Mouse (Mus musculus): Measurements from ENCODE around the gene Gm17268.

The Gm17268 gene

DNA sequence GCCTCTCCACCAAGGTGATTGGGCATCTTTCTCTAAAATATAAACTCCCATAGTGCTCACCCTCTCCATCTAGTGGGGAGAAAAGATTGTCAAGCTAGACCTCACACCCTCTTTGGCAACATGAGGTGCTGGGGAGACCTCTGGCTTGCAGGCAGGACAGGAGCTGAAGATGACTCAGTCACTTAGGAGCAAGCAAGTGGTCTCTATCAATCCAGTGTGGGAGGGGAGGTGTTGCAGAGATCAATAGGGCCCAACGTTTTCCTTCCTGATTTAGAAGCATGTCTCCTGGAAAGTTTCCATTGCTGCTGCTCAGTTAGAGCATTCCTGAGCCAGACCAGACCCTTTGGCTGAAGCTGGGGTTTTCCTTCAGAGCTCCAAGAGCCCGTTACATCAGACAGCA is at the start of gene Gm17268:
TSS of gene Gm17268 (minus strand) at position 28 of the 400 bp plus-strand sequence.
- no peak for DNase-seq

DNA sequence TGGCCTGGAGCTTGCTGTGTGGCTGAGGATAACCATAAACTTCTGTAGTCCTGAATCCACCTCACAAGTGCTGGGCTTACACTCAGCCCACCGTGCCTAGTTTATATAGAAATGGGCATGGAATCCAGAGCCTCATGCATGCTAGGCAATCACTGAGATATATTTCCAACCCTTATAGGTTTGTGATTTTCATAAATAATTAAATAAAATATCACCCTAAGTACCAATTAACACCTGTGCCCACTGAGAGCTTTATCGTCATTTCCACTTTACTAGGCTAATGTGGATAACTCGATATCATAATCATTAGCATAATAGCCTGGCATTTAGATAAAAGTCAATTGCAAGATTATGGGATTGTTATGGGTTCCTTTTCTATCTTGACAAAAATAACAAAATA is 46.0 kb upstream of the Gm17268 start:
- no peak for DNase-seq

DNA sequence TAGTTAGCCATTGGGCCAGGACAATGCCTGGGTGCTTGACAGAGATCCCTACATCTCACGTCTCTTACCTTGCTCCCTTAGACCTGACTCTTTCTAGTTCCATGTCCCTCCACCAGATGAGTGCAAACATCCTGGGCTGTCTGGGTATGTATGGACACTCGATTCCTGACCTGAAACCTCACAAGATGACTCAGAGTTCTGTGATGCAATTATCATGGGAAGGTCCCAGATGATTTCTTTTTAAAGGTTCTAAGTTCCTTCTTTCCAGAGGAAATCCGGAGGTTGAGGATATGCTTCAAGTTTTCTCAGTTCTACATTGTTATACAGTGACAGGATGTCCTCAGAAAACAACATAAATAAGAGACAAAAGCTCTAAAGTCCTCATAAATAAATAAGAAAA is 42.5 kb upstream of the Gm17268 start:
- no peak for DNase-seq

DNA sequence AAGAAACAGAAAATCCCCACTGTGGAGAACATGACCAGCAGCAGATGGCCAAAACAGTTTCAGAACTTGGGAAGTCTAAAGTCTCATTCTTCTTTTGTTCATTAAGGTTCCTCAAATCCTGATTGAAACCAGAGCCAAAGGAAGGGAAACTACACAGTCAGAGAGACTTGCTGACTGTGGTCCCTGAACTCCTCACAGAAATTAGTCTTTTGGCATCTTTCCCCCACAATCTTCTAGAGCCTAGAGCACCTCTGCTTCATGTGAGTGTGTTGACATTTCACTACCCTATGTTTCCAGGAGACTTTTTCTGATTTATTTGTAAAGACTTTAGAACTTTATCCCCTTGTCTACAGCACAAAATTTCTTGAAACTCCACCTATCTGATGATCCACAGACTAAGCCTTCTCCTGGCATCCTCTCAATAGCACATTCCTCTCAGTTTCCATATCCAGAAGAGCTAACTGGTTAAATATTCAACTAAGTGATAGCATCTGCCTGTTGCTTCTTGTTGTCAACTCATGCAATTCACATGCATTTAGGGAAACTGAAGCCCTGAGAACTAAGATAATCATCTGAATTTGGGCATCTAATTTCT is 39.9 kb upstream of the Gm17268 start:
- no peak for DNase-seq

DNA sequence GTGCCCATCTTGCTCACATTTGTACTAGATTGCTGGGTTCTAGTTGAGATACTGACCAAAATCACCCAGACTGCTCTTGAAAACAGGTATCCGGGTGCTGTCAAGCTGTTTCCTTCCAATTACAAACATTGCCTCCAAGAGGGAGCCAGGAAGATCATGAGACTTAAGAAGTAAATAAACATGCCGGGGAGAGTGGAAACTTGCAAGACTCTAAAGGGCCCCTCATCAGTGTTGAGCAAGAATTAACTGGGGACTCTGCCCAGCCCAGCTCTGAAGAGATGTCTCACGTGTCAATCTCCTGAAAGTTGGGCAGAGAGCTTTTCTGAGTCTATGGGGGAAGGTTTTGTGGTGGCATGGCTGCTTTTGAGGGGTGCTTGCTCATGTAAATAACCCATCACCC is 38.7 kb upstream of the Gm17268 start:
- DNase-seq, result no peak

DNA sequence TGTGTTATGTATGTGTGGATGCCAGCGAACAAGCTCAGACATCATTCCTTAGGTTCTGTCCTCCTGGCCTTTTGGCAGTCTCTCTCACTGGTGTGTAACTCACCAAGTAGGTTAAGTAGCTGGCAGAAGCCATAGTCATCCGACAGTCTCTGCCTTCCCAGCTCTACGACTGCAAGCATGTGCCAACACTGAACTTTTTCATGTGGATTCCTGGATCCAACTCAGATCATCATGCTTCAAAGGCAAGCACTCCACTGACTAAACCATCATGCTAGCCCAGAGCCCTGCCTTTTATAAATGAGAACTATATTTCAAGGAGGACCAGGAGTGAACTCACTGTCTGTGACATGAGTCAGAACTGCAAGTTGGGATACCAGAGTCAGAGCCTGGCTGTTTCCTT is 35.3 kb upstream of the Gm17268 start:
- no peak for DNase-seq

DNA sequence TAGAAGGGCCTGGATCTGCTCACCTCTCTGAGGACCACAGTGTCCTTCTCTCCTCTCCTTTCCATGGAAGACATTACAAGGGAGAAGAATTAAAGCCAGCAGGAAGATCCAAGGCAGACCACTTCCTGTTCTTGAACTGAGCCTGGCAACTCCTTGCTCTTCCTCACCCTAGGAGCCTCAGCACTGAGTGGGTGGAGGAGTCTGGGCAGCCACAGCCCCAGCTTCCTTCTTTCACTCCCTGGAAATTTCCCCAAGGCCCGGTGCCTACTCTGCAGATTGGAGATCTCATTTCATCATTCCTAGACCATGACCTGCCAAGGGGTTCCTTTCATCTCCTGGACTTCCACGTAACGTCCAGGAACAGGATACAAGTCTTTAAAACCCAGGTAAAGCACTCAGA is 34.6 kb upstream of the Gm17268 start:
- no peak for DNase-seq

DNA sequence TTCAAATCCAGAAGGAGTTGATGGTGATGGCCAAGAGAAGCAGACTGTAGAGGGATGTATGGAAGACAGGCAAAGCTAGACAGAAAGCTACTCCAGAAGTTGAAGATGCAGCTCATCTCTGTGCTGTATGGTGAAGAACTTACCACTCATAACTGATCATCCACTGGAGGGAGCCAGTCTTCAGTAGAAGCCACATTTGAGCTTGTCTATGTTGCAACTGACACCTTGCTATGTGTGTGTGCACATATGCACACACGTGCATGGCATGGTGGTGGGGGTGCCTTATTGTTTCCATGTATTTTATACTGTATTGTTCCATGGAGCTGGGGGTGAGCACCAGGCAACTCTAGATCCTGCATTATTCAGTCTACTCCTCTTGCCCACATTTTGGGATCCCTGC is 34.0 kb upstream of the Gm17268 start:
- DNase-seq, result no peak

DNA sequence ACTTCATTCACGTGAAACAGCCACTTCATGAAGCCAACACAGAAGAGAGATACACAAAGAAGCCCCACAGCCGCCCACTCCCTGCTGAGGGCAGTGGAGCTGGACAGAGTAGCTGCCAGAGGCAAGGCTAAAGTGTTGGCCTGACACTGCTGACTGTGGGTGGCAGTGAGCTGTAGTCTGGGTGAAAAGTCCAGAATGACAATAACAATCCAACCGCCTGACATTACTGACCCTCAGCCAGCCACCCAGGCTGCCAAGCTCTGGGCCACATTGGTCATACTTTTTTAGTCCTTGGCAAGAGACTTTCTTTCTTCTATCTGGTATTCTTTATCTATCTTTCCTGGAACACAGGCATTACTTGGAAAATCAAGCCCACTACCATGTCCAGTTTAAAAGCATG is 32.7 kb upstream of the Gm17268 start:
- no peak for DNase-seq

DNA sequence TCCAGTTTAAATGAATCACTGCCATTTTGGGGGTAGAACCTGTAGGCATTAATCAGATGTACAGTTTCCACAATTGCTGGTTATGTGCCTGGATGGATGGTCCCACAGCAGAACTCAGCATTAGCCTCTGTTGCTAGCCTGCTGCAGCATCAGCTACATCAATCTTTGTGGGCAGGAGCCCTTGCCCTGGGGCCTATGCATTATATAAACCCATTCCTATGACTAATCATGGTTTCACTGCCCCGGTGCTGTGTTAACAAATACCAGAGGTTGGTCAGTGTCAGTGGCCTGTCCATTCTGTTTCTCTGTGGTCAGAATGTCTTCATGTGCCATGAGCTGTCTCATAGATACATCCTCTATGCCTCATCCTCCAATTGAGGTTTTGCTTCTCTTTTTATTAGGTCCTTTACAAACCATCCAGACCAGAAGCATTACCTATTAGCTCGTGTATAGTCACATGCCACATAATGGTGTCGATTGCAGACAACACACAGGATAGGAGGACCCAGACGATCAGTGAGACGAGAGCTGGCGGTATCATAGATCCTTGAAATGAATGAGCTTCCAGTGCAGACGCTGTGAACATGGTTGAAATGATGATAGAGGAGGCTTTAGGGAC is 28.7 kb upstream of the Gm17268 start:
- DNase-seq, result no peak

DNA sequence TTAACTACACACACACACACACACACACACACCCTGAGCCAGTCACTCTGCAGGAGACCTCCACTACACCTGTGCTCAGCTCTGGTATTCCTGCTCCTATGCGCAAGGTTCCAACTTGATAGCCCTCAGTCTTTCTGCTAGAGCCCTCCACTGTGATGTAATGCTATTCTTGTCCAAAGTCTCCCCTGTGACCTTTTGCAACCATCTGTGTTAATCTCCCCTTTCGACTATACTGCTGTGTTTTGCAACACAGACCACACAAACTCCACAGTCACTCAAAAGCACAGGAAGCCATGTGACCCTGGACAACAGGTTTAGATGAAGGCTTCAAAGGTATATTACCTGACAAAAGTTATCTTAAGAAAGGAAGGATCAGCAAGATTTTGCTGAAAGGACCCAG is 25.1 kb upstream of the Gm17268 start:
- DNase-seq, result no peak

DNA sequence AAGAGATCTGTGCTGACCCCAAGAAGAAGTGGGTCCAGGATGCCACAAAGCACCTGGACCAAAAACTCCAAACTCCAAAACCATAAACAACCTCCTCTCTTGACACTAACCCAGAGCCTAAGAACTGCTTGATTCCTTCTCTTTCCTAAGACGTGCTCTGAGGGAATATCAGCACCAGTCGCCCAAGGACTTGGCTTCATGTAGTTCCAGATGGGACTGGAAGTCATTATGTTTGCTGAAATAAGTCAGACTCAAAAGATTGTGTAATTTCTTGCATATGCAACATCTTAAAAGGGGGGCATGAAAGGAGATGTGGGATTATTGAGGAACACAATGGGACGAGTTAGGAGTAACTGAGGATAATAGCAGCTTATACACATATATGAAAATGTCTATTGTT is 23.9 kb upstream of the Gm17268 start:
- no peak for DNase-seq

DNA sequence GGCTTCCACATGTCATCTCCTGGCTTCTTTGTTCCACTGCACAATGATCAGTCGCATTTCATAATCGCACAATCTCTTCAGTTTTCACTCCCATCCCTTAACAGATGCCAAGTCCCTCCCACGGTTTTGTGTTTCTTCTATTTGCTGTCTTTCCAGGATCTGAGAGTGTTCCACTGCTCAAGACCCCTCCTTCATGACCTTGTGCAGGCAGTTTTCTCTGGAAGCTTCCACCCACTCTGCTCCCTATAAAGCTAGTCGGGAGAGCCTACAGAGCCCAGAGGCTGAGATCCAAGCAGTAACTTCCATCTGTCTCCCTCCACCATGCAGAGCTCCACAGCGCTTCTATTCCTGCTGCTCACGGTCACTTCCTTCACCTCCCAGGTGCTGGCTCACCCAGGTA is 19.3 kb upstream of the Gm17268 start, which contains the start of gene Ccl11:
TSS of gene Ccl11 (plus strand) at position 178 of the 400 bp plus-strand sequence.
- no peak for DNase-seq

DNA sequence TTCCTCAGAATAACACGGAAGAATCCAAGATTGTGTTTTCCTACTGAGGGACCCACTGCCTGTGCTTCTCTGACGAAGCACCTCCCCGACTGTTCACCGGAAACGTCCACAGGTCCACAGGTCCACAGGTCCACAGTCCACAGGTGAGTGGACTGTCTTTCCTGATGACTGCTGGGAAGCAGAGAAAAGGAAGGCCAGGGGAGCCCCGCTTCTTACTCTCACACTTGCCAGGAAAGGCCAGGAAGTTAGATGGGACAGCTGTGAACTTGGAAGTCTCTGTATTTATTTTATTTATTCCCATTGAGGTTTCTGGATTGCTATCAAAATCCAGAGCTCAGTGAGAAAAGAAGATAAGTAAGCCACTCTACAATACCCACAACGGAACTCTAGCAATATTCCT is 15.5 kb upstream of the Gm17268 start:
- no peak for DNase-seq

DNA sequence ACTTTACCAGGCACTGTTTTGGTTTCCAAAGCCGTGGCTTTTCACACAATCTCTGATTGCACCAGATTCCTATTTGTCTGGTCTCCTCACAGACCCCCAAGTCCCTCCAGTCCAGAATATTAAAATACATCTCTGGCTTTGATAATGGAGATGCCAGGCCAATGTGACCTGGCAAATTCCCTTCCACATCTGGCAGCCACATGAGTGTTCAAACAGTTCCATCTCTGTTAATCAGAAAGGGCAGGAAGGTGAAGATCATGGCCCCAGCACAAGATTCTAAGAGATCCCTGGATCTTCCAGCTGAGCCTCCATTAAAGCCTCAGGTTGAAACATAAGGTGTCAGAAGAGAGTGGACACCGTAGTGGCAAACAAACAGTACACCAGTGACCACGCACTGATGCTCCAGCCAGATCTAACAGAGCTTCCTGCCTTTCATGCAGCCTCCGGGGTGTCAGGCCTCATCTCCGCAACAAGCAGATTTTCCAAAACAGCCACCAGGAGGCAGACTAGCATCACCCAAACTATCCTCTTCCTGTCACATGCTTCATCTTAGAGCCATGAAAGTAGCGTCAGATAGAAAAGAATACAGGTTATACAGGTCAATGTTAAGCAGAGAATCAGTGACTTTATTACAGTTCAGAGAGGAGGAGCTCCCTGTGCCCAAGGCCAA is 9.5 kb upstream of the Gm17268 start:
- peak; percentile 26 to 35 for DNase-seq

DNA sequence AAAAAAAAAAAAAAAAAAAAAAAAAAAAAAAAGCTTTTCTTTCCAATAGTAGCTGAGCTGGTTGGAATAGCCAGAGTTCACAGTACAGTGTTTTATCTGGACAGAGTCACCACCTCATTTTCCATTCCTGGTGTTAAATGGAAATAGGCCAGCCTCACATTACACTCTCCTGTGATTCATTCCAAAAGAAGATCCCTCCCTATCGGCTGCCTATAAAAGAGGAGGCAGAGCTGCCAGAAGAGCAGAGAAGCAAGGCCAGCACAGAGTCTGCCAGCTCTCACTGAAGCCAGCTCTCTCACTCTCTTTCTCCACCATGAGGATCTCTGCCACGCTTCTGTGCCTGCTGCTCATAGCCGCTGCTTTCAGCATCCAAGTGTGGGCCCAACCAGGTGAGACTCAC is 7.1 kb upstream of the Gm17268 start, which contains the start of gene Ccl7:
TSS of gene Ccl7 (plus strand) at position 242 of the 400 bp plus-strand sequence.
- DNase-seq, result no peak

DNA sequence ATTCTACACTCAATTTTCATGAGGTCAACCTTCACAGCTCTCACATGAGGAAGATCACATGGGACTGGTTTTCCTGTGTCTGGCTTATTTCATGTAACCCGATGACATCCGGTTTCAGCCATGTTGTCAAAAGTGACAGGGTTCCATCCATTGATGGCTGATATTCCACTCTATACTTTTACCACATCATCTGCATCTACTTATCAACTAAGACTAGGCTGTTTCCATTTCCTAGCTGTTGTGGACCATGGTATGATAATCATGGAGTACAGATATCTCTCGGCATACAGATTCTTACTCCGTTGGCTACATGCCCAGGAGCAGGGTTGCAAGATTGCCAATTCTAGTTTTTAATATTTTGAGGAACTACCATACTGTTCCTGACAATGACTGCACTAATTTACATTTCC is 3.3 kb upstream of the Gm17268 start:
- DNase-seq, result no peak

DNA sequence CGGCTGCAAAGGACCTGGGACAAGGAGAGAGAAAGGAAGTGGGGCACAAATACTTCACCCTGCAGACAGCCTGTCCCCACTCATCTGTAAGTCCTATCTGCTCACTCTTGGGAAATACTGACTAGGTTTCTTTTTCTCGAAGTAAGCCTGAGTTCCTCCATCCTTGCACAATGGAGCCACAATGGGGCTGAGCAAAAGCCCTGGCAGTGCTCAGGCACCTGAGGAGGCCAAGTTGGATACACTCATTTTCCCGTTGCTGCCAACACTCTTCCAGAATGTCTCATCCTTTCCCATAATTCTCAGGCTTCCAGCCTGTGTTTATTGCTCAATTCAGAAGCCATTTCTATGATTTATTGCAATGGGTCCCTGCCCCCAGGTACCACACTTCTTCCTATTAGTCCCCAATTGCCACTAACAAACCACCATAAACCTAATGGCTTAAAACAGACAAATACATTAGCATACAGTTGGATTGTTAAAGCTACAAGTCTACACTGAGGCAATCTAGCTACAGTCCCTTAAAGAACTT is 834 bp upstream of the Gm17268 start:
- DNase-seq, result no peak

DNA sequence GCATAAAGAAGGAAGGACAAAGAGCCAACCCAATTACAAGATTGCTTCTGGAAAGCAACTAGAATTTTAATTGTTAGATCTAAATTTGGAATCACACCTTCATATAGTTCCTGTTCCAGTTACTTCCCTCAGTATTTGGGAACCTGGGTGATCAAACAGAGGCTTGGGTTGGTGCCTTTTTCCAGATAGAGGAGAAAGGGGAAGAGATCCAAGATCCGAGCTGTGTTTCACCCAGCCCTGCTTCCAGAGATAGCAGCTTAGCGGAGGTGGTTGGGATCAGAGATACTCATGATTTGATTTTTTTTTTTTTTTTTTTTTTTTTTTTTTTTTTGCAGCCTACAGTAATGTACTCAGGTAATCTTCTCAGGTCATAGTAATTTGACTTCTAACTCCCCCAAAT is 2.5 kb downstream of the Gm17268 start:
- DNase-seq, result no peak

DNA sequence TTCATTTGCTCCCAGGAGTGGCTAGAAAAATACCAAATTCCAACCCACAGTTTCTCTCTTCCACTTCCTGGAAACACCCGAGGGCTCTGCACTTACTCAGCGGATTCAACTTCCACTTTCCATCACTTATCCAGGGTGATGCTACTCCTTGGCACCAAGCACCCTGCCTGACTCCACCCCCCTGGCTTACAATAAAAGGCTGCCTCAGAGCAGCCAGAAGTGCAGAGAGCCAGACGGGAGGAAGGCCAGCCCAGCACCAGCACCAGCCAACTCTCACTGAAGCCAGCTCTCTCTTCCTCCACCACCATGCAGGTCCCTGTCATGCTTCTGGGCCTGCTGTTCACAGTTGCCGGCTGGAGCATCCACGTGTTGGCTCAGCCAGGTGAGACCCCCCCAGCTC is 3.0 kb downstream of the Gm17268 start, which contains the start of gene Ccl2:
TSS of gene Ccl2 (plus strand) at position 216 of the 400 bp plus-strand sequence.
- DNase-seq, result no peak

DNA sequence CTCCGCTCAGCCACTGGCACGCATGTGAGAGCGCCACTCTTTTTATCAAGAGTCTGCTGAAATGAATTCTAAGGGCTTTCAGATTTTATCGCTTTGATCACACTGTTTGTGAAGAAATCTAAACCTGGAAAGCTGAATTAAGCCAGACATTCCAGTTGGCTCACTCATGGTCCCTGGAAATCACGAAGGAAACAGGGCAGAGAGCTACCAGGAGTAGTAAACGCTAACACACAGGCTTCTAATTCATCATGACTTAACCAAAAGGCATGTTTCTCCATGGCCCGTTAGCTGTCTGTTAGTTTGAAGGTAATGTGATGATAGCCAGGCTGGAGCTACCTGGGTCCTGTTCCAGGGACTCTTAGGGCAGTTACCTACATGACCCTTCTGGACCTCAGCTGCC is 3.9 kb downstream of the Gm17268 start:
- DNase-seq, result no peak

DNA sequence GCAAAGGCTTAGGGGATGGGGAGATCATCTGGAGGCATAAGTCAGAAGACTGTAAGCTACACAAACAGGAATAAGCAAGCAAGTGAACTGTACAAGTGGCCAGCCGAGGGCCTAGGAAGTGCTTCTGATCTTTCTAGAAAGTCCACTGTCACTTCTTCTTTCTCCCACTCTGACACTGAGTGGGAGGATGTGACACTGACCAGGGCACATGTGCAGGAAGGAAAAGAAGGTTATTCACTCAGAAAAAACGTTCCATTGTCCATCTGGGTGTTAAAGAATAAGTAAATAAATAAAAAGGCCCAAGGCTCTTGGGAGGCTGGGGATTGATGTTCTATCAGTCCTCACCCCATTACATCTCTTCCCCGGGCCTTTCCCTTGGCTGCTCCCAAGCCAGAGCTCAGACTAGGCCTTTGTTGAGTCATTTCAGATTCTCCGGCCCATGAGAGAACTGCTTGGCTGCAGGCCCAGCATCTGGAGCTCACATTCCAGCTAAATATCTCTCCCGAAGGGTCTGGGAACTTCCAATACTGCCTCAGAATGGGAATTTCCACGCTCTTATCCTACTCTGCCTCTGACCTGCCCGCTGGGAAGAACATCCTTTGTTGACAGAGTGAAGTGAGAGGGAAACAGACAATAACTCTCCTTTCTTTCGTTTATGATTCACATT is 5.6 kb downstream of the Gm17268 start:
- no peak for DNase-seq

DNA sequence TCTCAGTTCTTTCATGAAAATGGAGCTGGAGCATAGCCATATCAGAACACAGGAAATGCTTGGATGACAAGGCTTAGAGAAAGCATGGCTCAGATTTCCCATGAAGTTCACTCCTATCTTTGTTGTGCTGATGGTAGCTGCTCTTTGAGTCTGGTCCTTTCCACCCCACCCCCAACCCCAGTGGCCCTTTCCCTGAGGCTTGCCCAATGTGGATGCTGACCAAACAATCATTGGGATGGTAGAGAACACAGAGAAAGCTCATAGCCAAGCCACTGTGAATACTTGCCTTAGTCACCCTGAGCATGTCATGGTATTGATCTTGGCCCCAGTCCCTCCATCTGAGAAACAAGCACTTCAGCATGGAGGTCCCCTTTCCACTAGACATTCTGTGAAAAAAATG is 6.2 kb downstream of the Gm17268 start:
- no peak for DNase-seq

DNA sequence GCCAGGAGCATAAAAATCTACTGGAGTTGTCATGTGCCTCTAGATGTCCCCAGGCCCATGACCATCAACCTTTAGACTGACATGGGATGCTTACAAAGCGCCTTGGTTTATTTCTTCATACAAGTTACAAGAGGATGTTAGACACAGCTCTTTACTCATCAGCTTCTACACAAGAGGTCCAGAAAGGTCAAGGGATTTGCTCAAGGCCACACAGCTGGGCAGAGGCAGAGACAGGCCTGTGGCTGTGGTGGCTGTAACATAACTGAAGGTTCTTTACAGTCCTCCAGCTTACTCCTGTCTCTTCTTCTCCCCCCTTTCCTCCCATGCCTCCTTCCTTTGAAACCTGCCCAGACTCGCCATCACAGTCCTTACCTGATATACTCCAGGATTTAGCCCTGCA is 8.2 kb downstream of the Gm17268 start:
- no peak for DNase-seq

Data from B cell, adult 2 months (primary cell).